Mouse (Mus musculus) ovary, postnatal 36 days (tissue): ENCODE data around the gene Dock9.

Experiments
- DNase-seq: peaks from one replicate; pipeline ENCODE4 v3.0.0; 2022; ENCODE audit warnings: low spot score, mixed read lengths

Dock9 gene

DNA sequence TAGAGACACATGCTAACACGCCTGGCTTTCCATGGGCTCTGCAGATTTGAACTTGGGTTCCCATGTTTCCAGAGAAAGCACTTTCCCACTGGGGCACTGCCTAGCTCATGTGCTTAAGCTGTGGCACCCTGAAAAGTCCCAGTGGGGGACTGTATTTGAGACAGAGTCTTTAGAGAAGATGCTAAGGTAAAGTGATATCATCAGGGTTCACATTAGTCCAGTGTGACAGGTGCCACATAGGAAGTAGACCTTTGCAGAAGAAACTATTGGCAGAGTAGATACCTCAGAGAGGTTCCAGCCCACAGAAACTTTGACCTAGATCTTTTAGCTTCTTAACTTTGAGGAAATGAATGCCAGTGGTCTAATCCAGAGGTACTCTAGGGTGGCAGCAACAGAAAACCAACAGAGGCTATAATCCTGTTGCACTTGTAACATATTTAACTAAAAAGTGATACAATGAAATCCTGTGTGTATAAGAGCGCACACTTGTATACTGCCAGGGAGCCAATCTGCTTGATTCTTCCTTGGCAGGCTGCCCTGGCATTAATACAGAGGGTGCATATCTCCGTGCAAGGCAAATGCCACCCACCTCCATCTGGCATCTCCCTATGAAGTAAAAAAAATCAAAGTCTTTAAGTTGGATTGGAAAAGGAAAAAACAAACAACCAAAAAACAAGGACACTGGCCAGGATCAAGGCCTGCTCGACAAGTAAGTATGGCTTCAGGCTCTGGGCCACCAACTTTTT, 179.8 kb downstream of the Dock9 start:
- DNase-seq = no peak

DNA sequence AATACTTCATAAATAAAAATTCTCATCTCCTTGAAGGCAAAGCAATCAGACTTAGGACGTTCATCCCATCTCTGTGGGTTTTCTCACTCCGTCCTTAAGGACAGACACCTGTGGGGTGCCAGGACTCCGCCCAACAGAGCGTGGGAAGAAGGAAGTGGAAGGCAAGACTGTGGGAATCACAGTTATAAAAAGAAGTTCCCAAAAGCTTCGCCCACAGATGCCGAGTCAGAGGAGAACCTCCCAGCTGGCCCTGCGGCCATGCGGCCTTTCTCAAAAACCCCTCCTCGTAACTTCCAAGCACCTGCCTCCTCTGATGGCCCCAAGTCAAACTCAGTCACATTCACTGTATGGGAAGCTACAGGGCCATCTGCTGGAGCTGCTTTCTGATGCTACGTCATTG, 182.2 kb downstream of the Dock9 start:
- no peak for DNase-seq

DNA sequence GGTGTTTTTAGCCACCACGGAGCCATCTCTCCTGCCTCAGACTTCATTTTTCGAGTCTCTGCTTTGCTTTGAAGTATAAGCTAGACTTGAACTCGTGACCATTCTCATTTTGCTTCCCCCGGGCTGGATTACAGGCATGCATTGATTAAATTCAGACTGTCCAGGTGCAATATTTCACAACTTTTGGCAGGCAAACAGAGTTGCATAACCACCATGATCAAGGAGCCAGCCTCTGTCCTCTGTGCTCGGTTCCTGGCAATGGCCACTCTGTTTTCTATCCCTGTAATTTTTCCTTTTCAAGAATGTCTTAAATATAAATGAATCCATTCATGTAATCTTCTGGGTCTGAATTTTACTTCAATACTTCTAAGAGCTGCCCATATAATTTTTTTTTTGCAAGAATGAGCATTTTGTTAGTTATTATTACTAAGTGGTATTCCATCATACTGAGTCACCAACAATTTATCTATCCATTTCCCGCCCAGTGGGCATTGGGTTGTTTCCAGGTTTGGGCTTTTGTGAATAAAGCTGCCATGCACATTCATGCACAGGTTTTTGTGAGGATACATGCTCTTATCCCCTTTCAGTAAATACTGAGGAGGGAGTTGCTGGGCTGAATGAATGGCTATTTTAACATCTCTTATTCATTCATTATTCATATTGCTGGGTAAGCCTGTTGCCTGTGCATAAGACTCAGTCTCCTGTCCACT, 183.0 kb downstream of the Dock9 start:
- DNase-seq = no peak

DNA sequence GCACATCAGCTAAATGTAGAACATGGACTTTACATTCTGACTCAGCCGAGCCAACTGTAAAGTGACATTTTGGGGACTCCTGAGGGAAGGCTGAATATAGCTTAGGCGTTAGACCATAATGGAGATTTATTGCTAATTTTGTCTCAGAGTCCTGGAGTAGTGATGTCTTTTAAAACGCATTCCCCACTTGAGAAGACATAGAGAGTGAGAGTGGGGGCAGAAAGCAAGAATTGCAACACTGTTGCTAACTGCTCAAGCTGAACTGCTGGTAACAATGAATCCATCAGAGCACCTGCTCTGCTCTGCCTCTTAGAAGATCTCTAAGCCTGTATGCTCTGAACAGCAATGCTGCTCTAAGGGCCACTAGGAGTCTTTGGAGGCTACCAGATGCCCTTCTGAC, 184.1 kb downstream of the Dock9 start:
- DNase-seq = no peak

DNA sequence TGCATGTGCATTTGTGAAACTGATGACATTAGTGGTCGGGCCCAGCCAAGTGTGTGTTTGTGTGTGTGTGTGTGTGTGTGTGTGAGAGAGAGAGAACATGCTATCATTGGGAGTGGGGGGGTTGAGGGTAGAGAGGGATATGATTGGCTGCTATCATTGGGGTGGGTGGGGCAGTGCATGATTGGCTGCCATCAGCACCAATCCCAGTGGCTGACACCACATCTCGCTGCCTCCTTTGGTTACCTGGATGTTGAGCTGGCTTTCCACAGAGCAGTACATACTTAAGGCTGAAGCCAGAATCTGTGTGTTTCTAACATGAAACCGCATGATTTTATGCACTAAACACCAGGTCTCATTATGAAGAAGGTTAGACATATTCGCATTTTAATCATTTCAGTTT, 184.7 kb downstream of the Dock9 start:
- no peak for DNase-seq

DNA sequence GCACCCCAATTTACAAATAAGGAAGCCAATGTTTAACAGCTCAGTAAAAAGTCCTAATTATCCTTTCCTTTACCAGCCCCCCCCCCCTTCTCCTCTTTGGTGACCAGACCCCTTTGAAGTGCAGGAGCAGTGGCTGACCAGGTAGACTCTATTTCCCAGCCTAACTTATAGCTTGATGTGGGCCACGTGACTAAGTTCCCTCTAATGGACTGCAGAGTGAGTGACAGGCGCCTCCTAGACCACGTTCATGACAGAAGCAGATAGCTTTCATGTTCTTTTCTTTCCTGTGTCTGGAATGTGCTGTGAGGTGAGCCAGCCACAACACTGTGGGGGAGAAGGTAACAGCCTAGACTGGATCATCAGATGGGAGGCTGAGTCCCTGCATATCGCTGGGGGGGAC, 186.1 kb downstream of the Dock9 start:
- DNase-seq = no peak

DNA sequence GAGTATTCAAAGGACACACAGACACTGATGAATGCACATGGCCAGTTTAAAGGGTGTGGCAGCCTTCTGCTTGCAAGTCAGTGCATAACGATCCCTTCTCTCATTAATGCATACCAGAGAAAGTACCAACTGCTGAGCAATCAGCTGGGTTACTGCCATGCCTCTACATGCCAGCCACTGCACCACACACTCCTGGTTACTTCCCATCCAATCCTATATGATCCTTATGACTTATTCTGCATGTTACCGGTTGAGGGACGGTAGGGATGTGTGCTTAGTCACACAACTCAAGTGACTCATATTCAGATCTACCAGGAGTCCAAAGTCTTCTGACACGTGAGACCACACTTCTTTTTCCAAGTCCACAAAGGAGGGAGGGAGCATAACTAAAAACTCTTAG, 186.5 kb downstream of the Dock9 start:
- DNase-seq = no peak

DNA sequence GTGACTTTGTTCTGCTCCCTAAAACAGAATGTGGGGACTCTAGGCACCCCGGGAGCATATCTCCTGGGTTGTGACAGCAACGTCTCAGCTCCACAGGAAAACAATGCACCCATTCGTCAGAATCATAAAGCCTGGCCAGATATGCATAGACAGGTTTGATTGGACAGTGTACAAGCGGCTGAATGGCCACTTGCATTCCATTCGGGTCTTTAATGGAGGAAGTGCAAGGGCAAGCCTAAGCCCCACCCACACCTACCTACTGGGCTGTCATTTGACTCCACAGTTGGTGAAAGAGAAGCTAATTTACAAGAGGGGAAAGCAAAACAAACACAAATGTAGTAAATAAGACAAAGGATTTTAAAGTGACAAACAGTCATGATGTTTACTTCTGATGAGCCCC, 189.1 kb downstream of the Dock9 start:
- DNase-seq = no peak

DNA sequence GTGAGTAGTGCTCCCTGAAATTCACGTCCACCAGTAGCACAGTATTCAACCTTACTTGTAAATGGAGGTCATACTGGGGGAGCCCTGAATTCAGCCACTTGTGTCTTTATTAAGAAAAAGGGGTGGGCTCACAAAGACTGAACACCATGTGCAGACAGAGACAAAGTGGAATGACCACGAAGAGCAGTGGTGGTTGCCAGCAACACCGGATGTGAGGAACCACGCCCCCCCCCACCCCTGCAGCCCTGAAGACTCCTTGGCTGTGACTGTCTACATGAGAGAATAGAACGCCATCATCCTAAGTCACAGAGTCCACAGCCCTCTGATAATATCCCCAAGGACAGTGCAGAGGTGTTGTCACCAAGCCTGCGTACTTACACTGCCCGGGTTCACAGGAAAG, 191.2 kb downstream of the Dock9 start:
- no peak for DNase-seq

DNA sequence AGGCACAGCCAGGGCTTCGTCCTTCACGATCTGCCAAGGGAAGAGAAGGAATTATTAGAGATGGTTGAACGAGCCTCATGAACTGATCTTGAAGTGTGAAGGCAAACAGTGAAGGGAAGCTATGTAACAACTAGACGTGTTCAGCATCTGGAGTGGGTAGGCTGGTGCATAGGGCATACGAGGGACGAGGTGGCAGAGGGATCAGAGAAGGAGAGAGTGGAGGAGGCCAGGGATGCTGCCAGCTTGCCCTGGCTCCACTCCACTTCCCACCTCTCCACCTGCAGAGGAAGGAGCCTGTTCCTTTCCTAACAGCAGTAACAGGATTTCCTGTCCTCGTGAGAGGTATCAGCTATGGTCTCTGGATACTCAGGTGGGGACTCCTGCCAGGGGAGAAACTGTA, 192.4 kb downstream of the Dock9 start:
- no peak for DNase-seq

DNA sequence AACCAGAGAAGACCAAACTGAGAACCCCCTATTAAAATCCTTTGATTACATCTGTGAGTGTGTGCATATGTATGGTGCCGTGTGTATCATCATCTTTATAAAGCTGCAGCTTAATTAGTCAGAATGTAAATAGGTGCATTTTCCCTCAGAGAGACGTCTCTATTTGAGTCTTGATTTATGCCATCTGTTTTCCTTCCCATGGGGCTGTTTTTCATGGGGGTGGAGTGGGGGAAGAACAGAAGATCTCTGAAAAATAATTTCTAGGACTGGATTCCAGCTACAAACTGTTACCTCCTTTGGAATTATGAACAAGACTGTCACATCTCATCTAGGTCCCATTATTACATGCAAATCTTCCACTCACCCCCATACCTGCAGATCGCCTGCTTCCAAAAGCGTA, 193.1 kb downstream of the Dock9 start:
- no peak for DNase-seq

DNA sequence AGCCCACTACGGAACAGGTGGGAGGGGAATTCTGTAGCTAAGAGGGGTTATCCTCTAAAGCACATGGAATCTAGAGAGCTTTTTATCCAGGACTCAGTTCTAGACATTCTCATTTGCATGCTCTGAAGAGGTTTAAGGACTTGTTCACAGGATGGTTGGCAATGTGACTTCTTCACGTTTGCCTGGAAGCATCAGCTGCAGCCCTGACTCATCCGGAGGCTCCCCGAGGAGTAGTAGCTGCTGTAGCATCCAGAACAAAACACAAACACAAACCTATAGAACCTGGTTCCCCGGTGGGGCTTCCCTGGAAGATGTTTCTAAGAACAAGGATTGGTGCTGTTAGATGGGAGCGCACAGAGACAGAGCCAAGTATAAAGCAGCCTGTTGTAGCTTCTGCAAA, 195.0 kb downstream of the Dock9 start:
- no peak for DNase-seq

DNA sequence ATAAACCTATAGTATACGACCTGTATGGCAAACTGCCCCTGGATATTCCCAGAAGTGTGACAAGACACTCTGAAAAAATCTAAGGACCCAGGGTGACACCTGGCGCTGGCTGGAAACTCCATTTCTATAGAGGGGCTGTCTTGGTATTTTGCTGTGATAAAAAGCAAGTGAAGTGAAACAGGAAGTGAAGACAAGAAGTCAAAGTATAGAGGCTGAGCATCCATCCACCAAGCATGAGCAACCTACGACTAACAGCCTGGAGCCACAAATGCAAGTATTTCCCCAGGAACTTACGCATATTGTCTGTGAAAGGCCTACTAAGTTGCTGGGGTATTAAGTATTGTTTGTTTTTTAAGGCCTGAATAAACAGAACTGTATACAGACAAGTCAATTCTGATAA, 197.1 kb downstream of the Dock9 start:
- no peak for DNase-seq

DNA sequence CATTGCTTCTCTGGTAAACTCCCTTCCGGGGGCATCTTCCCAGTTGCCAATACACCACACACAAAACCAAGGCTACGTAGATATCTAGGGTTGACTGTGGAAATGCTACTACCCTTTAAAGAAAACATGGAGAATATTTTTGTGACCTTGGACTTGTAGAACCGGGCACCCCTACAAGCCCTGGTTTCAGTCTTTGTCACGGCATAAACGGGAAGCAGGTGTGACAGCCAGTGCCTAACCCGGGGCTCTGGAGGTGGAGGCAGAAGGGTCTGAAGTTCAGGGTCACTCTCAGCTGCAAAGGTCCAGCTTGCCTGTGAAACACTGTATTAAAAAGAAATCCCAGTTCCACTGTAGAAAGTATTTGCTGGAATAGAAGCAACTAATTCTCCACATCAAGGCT, 200.6 kb downstream of the Dock9 start:
- no peak for DNase-seq

DNA sequence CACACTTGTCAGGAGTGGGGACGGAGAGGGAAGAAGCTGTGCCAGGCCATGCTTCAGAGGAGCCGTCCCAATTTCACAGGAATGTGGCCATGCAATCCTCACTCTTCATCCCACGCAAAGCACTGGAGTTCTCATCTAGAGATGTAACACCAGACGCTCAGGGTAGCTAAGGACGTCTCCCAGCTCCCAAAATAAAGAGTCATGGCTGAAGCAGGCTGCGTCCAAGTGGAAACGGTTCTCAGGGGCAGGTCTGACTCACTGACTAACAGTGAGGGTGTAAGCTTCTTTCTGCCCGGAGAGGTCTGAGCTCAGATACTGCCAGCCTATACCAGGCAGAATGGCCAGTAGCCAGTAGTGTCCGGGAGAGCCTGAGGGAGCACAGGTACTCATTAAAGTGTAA, 201.0 kb downstream of the Dock9 start:
- no peak for DNase-seq

DNA sequence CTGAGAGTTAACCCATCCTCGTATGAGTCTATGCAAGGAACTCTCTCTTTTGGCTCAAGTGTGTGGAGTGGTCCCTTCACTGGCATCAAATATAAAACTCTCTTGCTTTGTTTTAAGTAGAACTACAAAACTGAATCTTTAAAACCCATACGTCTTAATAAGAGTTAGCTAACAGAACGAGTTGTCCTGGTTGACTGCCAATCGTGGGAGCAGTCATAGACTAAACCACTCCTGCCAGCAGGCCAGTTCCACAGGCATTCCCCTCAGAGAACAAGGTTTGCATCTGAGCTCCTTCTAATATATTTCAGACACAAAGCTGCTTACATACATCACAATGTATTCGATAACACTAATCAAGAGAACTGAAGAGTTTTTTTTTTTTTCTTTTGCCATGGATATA, 203.0 kb downstream of the Dock9 start:
- DNase-seq = no peak

DNA sequence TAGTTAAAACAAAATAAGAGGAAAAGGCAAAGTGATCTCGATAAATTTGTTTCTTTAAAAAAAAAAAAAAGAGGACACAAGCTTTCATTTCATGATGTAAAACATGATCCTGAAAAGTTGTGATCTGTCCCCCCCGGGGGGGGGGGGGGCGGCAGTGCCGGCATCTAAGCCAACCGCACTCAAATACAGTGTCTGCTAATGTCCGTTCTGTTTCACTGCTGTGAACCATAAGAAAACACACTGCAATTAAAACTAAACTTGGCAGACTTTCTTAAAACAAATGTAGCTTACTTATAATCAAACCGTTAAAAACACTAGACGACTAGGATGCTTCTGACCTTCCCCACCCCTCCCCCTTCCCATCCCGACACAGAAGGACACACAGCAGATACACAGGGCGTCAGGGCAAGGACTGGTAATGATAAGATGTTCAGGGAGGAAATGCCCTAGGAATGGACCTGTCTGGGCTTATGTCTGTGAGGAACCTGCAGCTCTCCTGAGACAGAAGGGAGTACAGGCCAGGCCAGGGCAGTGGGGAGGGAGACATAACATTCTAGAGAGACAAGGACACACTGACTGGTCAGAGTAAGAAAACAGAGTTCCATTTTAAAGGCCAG, 204.2 kb downstream of the Dock9 start:
- DNase-seq = peak; percentile 57

DNA sequence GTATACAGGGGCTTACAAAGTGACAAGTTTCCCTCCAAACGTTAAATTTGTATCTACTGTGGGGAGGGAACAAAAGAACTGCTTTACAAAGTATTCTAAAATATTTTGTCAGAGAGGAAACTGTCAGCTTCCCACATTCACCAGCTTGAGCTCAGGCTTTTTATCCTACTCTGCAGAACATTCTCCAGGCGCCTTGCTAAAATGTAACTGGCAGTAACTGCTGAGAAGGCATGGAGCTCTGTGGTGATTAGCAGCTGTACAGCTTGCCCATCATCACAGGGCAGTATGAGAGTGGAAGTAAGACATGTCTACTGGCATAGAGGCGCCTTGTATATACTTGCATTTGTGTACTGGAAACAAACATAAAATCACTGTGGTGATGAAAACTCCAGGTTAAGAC, 204.7 kb downstream of the Dock9 start:
- no peak for DNase-seq

DNA sequence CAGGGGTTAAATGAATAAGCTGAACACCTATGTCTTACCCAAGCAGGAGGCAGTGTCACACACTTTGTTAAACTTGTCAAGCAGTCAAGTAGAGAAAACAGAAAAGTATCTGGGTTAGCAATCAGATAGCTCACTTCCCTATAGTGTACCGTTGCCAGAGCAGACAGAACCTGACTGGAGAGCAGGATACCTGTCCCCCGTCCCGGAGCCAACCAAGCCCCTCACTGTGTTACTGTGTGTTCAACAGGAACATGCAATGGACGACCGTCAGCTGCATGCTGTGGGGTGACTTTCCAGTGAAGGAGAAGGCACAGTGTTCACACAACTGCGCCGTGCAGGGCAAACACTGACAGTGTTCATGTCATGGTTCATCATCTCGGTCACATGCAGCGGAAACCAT, 205.3 kb downstream of the Dock9 start:
- DNase-seq = no peak

DNA sequence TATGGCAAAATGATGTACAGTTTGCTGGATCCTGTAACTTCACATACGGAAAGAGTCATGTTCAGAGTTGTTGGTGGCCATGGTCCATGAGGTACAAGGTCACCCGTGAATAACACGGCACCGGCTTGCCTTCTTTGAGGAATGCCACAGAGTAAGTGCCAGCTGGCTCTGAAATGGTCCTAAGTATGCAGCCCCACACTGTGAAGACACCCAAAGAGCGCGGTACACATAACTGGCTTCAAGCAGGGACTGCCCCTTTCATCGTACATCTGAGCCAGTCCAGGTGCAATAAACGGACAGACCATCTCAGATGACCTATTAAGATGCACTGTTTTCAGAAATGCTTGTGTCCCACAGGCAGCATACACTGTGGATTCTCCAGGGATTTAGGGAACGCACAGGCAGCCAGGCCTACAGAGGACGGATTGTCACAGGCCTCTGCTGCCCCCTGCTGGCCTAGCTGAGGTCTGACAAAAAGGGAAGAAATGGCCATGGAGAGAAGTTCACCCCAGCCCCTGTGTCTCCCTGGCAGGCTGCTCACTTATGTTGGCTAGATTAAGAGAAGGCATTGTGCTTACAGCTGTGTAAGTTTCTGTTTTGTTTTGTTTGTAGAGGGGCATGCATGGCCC, 208.4 kb downstream of the Dock9 start:
- peak; percentile 80 for DNase-seq

DNA sequence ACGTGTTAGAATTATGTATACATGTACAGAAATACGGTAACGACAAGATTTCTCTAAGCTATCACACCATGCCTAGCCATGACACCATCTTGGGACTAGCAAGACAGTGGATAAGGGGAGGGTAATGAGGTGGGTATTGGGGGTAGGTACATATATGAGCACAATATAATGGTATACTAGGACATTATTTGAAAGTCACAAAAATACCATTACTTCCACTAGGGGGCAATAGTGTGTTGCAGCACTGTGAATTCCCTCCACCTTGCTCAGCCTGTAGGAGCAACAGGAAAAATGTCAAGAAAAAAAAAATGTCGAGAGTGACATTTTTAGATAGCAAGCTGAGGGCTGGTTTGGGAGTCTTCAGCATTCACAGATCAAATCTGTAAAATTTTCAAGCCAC, 209.2 kb downstream of the Dock9 start:
- no peak for DNase-seq

DNA sequence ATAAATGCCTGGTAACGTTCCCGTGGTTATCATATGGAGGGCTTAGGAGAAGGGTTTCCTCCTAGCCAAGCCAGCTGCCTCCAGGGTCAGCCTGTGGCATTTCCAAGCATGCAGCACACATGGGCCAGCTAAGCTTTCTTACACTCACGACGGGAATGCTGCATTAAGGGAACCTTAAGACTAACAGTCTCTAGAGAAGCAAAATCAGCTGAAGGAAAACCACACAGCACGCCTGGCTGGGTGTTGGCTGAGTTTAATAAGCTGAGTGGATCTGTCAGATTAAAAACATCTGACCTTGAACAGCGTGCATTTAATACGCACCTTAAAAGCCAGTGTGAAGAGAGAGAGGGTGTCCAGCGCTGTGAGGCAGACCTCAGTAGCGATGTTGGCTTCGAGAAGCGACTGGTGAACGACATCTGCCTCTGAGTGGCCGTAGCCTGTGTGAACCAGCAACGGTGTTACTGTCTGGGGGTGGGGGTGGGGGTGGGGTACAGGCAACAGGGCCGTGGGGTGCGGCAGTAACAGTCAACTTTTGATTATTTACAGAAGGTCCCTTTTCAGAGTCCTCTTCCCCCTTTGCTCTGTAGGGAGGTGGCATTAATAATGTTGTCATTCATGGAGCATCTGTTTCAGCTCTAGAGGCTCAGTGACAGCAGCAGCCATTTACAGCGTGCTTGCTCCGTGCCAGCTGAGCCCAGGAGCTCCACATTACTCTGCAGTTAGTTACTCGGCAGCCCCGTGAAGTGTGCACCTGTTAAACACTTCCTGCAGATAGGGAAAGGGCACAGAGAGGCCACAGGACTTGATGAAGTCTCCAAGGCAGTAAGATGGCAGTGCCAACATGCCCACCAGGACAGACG, 211.5 kb downstream of the Dock9 start:
- DNase-seq = no peak
